Mouse (Mus musculus): ENCODE data around the gene Sf1. TPM values are rescaled to one million over a fixed set of nuclear protein-coding genes. Genes with fewer than 3 reads are reported as not detected.

Sf1 gene
- polyA plus RNA-seq, 1 experiment = 226 TPM

DNA sequence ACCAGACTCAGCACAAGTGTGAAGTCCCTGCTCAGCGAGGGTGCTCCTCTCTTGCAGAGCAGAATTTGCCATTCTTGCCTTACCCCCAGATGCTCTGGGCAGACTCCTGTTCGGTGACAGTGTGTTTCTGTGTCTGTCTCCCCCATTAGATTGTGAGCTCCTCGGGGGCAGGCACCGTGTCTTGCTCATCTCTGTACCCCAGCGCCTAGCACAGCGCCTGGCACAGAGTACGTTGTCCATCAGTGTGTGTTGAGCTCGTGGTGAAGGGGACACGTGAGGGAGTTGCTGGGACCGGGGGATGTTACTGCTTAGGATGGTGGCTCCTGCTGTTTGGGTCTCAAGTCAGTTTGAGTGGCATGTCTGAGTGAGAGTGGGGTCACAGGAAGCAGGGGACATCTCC is 40.4 kb downstream of the Sf1 start:
- H3K27ac ChIP-seq (ENCODE audit: insufficient read depth, low read length) = no peak overlapping the region
- H3K4me1 ChIP-seq (ENCODE audit: control insufficient read depth, insufficient read depth, low read length) = no peaks in the 10 kb centered on the region
- no peak for TF ChIP-seq POLR2A (IDR thresholded peaks at IDR 0.05; ENCODE audit: low read depth, low read length)
- no peak for TF ChIP-seq CTCF (IDR thresholded peaks at IDR 0.05; ENCODE audit: borderline replicate concordance, insufficient read depth, low read length)
- no peak overlapping the region for H3K4me3 ChIP-seq (ENCODE audit: insufficient read depth, low read length)

DNA sequence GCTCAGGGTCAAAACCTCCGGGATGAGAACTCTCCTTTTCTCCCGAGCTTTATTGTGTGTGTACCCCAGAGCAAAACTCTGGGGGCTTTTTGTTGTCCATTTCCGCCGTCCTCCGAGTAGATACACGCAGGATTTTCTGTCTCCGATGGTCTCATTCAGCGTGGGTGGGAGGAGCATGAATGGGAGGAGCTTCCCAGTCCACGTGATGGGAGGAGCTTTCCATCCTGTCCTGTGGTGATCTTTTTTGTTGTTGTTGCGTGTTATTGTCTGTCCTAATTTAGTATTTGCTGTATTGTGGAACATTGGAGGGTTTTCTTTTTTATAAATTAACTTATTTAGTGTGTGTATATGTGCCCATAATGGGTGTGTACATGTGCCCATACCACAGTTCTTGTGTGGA is 41.9 kb downstream of the Sf1 start:
- TF ChIP-seq CTCF (IDR thresholded peaks at IDR 0.05; ENCODE audit: borderline replicate concordance, insufficient read depth, low read length) (no peak), POLR2A (IDR thresholded peaks at IDR 0.05; ENCODE audit: low read depth, low read length) (no peak)
- Histone ChIP-seq H3K27ac (ENCODE audit: insufficient read depth, low read length) (no peak overlapping the region), H3K4me1 (ENCODE audit: control insufficient read depth, insufficient read depth, low read length) (no peaks in the 10 kb centered on the region), H3K4me3 (ENCODE audit: insufficient read depth, low read length) (no peak overlapping the region)

DNA sequence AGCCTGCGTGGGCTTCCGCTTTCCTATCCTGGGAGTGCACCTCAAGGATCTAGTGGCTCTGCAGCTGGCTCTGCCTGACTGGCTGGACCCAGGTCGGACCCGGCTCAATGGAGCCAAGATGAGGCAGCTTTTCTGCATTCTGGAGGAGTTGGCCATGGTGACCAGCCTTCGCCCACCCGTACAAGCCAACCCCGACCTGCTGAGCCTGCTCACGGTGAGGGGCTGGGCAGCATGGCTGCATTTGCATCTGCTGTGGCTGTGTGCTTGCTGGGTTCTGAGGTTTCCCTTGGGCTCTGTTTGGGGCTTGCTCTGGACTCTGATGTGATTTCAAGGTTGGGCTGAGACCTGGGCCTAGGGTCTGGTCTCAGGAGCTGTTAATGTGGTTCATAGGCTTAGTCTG is 43.6 kb downstream of the Sf1 start:
- Histone ChIP-seq H3K4me3 (ENCODE audit: insufficient read depth, low read length) (no peak overlapping the region), H3K27ac (ENCODE audit: insufficient read depth, low read length) (no peak overlapping the region), H3K4me1 (ENCODE audit: control insufficient read depth, insufficient read depth, low read length) (no peaks in the 10 kb centered on the region)
- no peak for TF ChIP-seq CTCF (IDR thresholded peaks at IDR 0.05; ENCODE audit: borderline replicate concordance, insufficient read depth, low read length)
- TF ChIP-seq POLR2A (IDR thresholded peaks at IDR 0.05; ENCODE audit: low read depth, low read length) = no peak

DNA sequence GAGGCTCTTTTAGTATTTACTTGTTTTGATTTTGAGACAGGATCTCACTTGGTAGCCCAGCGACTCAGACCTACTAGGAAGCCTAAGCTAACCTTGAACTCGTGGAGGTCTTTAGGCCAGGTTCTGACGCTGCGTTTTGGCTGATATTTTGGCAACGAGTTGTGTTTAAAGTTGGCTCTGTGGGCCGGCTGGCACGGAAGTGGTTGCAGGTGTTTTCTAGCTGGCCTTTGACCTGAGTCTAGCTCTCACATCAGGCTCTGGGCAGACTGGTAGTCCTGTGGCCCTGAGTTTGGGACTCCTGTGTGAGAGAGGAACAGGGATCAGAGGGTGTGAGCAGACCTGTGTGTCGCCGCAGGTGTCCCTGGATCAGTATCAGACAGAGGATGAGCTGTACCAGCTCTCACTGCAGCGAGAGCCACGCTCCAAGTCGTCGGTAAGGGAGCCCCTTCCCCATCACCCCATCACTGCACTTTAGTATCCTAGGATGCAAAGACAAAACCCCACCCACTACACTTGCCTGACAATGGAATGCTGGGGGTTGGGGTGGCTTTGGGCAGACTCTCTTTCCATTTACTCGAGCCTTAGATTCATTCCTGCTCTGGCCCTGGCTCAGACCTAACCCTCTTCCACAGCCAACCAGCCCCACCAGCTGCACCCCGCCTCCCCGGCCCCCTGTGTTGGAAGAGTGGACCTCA is 44.5 kb downstream of the Sf1 start:
- Histone ChIP-seq H3K4me3 (ENCODE audit: insufficient read depth, low read length) (no peak overlapping the region), H3K4me1 (ENCODE audit: control insufficient read depth, insufficient read depth, low read length) (no peaks in the 10 kb centered on the region), H3K27ac (ENCODE audit: insufficient read depth, low read length) (no peak overlapping the region)
- TF ChIP-seq POLR2A (IDR thresholded peaks at IDR 0.05; ENCODE audit: low read depth, low read length) = no peak
- TF ChIP-seq CTCF (IDR thresholded peaks at IDR 0.05; ENCODE audit: borderline replicate concordance, insufficient read depth, low read length) = no peak

DNA sequence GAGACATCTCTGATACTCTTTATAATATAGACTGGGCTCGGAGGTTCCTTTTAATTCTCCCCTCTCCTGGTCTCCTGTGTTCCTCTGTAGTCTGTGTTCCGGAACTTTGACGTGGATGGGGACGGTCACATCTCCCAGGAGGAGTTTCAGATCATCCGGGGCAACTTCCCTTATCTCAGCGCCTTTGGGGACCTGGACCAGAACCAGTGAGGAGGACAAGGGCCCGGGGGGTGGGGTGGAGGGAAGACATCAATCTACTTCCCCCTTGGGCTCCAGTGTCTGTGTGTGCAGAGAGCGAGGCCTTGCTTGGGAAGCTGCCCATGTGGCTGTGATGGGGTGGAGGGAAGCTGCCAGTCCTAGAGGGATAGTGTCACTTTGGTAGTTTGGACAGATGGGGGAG is 45.3 kb downstream of the Sf1 start:
- TF ChIP-seq POLR2A (IDR thresholded peaks at IDR 0.05; ENCODE audit: low read depth, low read length) (no peak), CTCF (IDR thresholded peaks at IDR 0.05; ENCODE audit: borderline replicate concordance, insufficient read depth, low read length) (no peak)

DNA sequence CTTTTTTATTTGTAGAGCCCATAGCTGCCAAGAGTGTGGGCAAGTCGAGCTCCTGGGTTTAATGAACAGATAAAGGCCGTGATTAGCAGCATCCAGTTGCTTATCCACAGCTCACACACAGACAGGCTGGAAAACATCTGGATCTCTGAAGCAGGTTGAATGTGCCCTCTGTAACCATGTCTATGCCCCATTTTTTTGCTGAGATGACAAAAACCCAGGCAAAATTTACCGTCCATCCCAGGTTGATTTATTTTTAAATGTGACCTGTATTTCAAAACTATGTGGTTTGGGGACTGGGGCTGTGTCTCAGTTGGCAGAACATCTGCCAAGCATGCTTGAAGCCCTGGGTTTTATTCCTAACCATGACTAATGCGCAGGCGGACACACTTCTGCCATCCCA is 45.7 kb downstream of the Sf1 start:
- Histone ChIP-seq H3K4me1 (ENCODE audit: control insufficient read depth, insufficient read depth, low read length) (no peaks in the 10 kb centered on the region), H3K27ac (ENCODE audit: insufficient read depth, low read length) (no peak overlapping the region), H3K4me3 (ENCODE audit: insufficient read depth, low read length) (no peak overlapping the region)
- no peak for TF ChIP-seq POLR2A (IDR thresholded peaks at IDR 0.05; ENCODE audit: low read depth, low read length)
- no peak for TF ChIP-seq CTCF (IDR thresholded peaks at IDR 0.05; ENCODE audit: borderline replicate concordance, insufficient read depth, low read length)

More for the DNA sequence above, 45.3 kb downstream of the Sf1 start:
- Histone ChIP-seq H3K4me1 (ENCODE audit: control insufficient read depth, insufficient read depth, low read length) (no peaks in the 10 kb centered on the region), H3K27ac (ENCODE audit: insufficient read depth, low read length) (no peak overlapping the region), H3K4me3 (ENCODE audit: insufficient read depth, low read length) (no peak overlapping the region)

DNA sequence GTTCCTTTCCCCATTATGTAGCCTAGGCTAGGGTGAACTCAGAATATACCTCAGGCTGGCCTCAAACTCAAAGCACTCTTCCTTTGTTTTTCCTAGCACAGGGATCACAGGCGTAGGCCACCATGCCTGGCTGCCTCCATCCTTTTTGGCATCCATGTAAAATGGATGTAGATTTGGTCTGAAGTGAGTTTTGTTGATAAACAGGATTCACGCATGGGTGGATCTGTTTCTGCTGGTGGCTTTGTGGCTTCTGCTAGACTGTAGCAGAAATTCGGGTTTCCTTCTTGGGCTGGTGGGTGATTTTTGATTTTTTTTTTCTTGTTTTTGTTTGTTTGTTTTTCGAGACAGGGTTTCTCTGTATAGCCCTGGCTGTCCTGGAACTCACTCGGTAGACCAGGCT is 46.4 kb downstream of the Sf1 start:
- H3K4me3 ChIP-seq (ENCODE audit: insufficient read depth, low read length) = no peak overlapping the region
- H3K4me1 ChIP-seq (ENCODE audit: control insufficient read depth, insufficient read depth, low read length) = no peaks in the 10 kb centered on the region
- H3K27ac ChIP-seq (ENCODE audit: insufficient read depth, low read length) = no peak overlapping the region
- no peak for TF ChIP-seq CTCF (IDR thresholded peaks at IDR 0.05; ENCODE audit: borderline replicate concordance, insufficient read depth, low read length)
- TF ChIP-seq POLR2A (IDR thresholded peaks at IDR 0.05; ENCODE audit: low read depth, low read length) = no peak

DNA sequence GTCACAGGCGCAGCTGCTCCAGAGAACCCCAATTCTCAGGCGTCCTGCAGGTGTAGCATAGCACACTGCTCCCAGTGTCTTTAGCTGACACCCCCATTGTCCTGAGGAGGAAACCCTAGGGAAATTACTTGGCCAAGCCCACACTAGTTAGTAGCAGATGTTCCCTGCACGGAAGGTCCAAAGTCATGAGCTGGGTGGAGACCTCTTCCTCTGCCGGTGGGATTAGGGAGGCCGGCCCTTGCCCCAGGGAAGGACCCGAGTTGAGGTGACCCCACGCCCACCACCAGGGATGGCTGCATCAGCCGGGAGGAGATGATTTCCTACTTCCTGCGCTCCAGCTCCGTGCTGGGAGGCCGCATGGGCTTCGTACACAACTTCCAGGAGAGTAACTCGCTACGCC is 49.3 kb downstream of the Sf1 start:
- no peak overlapping the region for H3K27ac ChIP-seq (ENCODE audit: insufficient read depth, low read length)

DNA sequence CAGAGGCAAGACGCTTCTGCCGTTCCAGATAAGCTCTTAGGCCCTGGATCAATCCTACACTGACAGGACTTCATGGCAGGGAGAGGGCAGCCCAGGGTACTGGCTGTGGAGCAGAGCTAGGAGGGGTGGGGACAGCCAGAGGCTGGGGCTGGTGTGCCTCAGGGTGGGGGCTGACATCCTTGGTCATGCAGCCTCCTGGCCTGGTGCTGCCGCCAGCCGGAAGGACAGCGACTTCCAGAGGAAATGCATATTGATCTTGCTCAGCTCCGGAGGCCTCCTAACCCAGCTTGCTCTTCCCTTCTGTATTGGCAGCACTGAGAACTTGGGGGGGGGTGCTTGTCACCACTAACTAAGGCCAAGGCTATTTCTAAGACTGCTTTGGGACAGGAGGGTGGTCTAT is 52.0 kb downstream of the Sf1 start:
- TF ChIP-seq CTCF (IDR thresholded peaks at IDR 0.05; ENCODE audit: borderline replicate concordance, insufficient read depth, low read length) (no peak), POLR2A (IDR thresholded peaks at IDR 0.05; ENCODE audit: low read depth, low read length) (no peak)
- H3K4me3 ChIP-seq (ENCODE audit: insufficient read depth, low read length) = no peak overlapping the region
- no peak overlapping the region for H3K27ac ChIP-seq (ENCODE audit: insufficient read depth, low read length)
- H3K4me1 ChIP-seq (ENCODE audit: control insufficient read depth, insufficient read depth, low read length) = no peaks in the 10 kb centered on the region

More for the DNA sequence above, 49.3 kb downstream of the Sf1 start:
- H3K4me1 ChIP-seq (ENCODE audit: control insufficient read depth, insufficient read depth, low read length) = no peaks in the 10 kb centered on the region
- H3K4me3 ChIP-seq (ENCODE audit: insufficient read depth, low read length) = no peak overlapping the region
- TF ChIP-seq CTCF (IDR thresholded peaks at IDR 0.05; ENCODE audit: borderline replicate concordance, insufficient read depth, low read length) (no peak), POLR2A (IDR thresholded peaks at IDR 0.05; ENCODE audit: low read depth, low read length) (no peak)

DNA sequence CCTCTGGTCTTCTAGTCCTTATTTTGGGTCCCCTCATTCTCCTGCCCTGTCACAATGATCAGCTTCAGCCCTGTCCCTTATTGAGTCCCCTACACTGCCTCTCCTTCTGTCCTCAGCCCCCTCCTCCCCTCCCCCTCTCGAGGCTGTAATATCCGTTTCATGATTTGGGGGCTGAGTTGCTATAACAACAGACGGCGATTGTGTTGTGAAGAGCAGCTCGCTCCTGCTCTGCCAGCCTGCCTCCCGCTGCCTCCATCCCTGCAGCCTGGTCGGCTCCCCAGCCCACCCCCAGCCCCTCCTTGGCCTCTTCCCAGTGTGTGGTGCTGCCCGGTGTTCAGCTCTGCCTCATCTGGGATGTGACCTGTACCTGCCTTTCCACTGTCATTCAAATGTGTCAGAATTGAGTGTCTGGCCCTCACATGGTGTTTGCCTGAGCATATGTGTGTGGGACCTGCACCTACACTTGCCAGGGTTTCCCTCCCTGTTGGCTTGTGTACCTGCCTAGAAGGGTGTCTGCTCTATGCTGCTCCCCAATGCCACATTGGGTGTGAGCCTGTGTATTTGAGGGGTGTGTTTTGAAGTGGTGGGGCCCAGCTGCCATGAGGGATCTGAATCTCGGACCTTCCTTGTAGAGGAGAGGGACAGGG is 52.8 kb downstream of the Sf1 start:
- H3K4me3 ChIP-seq (ENCODE audit: insufficient read depth, low read length) = no peak overlapping the region
- no peak for TF ChIP-seq CTCF (IDR thresholded peaks at IDR 0.05; ENCODE audit: borderline replicate concordance, insufficient read depth, low read length)
- TF ChIP-seq POLR2A (IDR thresholded peaks at IDR 0.05; ENCODE audit: low read depth, low read length) = no peak
- H3K27ac ChIP-seq (ENCODE audit: insufficient read depth, low read length) = no peak overlapping the region
- H3K4me1 ChIP-seq (ENCODE audit: control insufficient read depth, insufficient read depth, low read length) = no peaks in the 10 kb centered on the region
